Mouse (Mus musculus): Measurements from ENCODE around the gene Gm19684.

DNA sequence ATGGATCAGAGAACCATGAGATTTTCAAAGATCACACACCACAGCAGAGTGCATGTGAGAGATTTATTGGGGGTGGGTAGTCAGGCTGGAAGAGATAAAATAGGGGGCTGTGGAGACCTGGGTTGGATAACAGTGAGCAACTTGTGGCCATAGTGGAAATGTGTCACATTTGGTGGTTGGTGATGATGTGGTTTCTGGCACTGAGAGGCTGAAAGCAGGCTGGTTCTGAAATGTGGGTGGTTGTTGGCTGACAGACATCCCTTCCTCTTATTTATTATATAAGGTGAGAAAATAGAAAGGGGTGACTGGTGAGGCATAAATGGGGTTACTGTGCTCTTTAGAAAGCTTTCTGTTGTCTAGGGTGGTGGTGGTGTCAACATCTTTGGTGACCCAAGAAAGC lies 48.3 kb downstream of the Gm19684 start:
- TF ChIP-seq GATA1 (IDR thresholded peaks at IDR 0.05; ENCODE audit: borderline replicate concordance, low read length) (no peak), FLI1 (IDR thresholded peaks at IDR 0.05; ENCODE audit: low read length) (no peak)

Measured in megakaryocyte, embryonic 14.5 days (primary cell).